Mouse (Mus musculus): Measurements from ENCODE around the gene Cdk6. TPM values are rescaled to one million over a fixed set of nuclear protein-coding genes. Genes with fewer than 3 reads are reported as not detected.

Gene Cdk6
- polyA plus RNA-seq, 1 experiment: 113 TPM

- no peak for TF ChIP-seq GATA1 (IDR thresholded peaks at IDR 0.05; ENCODE audit: low read length)
Observed at GRCm38 (mm10) chr5:3472311-3473156, 131.2 kb downstream of the Cdk6 start.

- TF ChIP-seq GATA1 (IDR thresholded peaks at IDR 0.05; ENCODE audit: low read length): no peak
Observed at GRCm38 (mm10) chr5:3477711-3478110, 136.4 kb downstream of the Cdk6 start.

GRCm38 (mm10) chr5:3478216-3478615, 136.9 kb downstream of the Cdk6 start:
- no peak for TF ChIP-seq GATA1 (IDR thresholded peaks at IDR 0.05; ENCODE audit: low read length)

GRCm38 (mm10) chr5:3479016-3479795, 137.9 kb downstream of the Cdk6 start:
- no peak for TF ChIP-seq GATA1 (IDR thresholded peaks at IDR 0.05; ENCODE audit: low read length)

- no peak for TF ChIP-seq GATA1 (IDR thresholded peaks at IDR 0.05; ENCODE audit: low read length)
Observed at GRCm38 (mm10) chr5:3480637-3481395, 139.5 kb downstream of the Cdk6 start.

DNA sequence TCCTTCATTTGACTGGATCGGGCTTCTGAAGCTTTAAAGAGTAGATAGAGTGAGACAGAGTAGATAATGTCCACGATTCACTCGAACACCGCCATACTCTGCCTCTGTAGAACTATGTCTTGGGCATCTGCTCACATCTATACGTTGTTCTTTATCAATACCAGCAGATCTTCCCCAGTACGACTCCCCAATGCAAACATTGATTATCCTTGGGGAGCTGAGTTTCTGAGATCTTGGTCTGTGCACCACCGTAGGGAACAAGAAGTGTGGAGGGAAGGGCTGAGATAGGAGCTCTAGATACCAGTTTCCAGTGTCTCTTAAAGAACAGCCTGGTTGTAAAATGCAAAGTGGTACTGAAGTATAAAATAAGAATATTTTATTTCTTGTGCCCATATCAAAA, 141.2 kb downstream of the Cdk6 start:
- TF ChIP-seq GATA1 (IDR thresholded peaks at IDR 0.05; ENCODE audit: low read length): no peak

- TF ChIP-seq GATA1 (IDR thresholded peaks at IDR 0.05; ENCODE audit: low read length): no peak
Observed at GRCm38 (mm10) chr5:3483054-3483722, 141.9 kb downstream of the Cdk6 start.

- TF ChIP-seq GATA1 (IDR thresholded peaks at IDR 0.05; ENCODE audit: low read length): no peak
Observed at GRCm38 (mm10) chr5:3486579-3487282, 145.4 kb downstream of the Cdk6 start.

DNA sequence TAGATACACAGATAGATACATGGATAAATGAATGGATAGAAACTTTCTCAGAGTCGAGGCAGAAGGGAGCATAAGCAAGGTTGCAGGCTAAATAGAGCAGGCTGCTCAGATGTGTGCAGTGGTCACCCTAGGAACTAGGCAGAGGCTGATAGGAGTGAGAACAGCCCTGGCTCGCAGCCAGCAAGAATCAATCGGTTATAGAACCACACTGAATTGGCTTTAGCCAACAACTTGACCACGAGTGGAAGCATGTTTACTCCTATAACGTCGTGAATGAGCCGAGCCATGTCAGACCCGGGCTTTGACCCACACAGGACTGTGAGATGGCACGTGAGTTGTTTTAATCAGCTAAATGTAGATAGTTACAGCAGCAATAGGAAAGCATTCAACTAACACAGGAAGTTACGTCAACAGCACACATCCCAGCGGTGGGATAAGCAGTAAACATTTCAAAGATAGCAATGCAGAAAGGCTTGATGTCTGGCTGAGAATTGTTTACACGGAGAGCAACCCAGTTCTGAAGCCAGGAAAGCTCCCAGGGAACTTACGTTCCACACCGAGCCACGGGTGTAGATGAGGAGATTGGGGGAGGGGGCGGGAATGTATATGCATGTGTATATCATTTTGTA, 147.0 kb downstream of the Cdk6 start:
- no peak for TF ChIP-seq GATA1 (IDR thresholded peaks at IDR 0.05; ENCODE audit: low read length)

- TF ChIP-seq GATA1 (IDR thresholded peaks at IDR 0.05; ENCODE audit: low read length): no peak
Observed at GRCm38 (mm10) chr5:3490358-3490757, 149.1 kb downstream of the Cdk6 start.

- TF ChIP-seq GATA1 (IDR thresholded peaks at IDR 0.05; ENCODE audit: low read length): no peak
Observed at GRCm38 (mm10) chr5:3491084-3491483, 149.8 kb downstream of the Cdk6 start.

- TF ChIP-seq GATA1 (IDR thresholded peaks at IDR 0.05; ENCODE audit: low read length): no peak
Observed at GRCm38 (mm10) chr5:3491883-3492282, 150.6 kb downstream of the Cdk6 start.

- no peak for TF ChIP-seq GATA1 (IDR thresholded peaks at IDR 0.05; ENCODE audit: low read length)
Observed at GRCm38 (mm10) chr5:3492776-3493636, 151.7 kb downstream of the Cdk6 start.
